Mouse (Mus musculus): ENCODE results near the gene Grb10. TPM values are rescaled to one million over a fixed set of nuclear protein-coding genes. Genes with fewer than 3 reads are reported as not detected.
A peak's percentile ranks its signal among the peaks of the same experiment; 100 is the strongest.

The Grb10 gene
- total and polyA plus RNA-seq, 3 experiments, result 0.30 to 0.33 TPM; not detected in 1

- H3K27me3 ChIP-seq (ENCODE audit: insufficient read depth, low read length), result peaks cover 68% of the 10 kb centered on the region
- no peak for DNase-seq (ENCODE audit: low spot score)
- no peaks in the 10 kb centered on the region for H3K36me3 ChIP-seq (replicated peaks)
- H3K9me3 ChIP-seq (replicated peaks), result no peaks in the 10 kb centered on the region
- TF ChIP-seq GATA1 (IDR thresholded peaks at IDR 0.05; ENCODE audit: borderline replicate concordance, low read length) (no peak), POLR2AphosphoS5 (IDR thresholded peaks at IDR 0.05; ENCODE audit: insufficient replicate concordance, low read depth, low read length) (no peak), CTCF (IDR thresholded peaks at IDR 0.05; ENCODE audit: low read depth, low read length) (no peak), GATA2 (IDR thresholded peaks at IDR 0.05; ENCODE audit: borderline replicate concordance, low read depth, low read length) (no peak), TAL1 (conservative IDR thresholded peaks at IDR 0.05; ENCODE audit: low read depth, low read length) (no peak)
- no peak for ATAC-seq (ENCODE audit: extremely low read depth, insufficient number of reproducible peaks, low FRiP score, poor library complexity, severe bottlenecking)
- peaks cover 10% of the 10 kb centered on the region; the same call in 1 of the 2 replicates for H3K4me1 ChIP-seq (ENCODE audit: insufficient read depth, low read depth, low read length)
- no peak overlapping the region for H3K4me3 ChIP-seq (ENCODE audit: low read depth, low read length)
Measured at GRCm38 (mm10) chr11:11940833-11941681, 97.4 kb downstream of the Grb10 start.

DNA sequence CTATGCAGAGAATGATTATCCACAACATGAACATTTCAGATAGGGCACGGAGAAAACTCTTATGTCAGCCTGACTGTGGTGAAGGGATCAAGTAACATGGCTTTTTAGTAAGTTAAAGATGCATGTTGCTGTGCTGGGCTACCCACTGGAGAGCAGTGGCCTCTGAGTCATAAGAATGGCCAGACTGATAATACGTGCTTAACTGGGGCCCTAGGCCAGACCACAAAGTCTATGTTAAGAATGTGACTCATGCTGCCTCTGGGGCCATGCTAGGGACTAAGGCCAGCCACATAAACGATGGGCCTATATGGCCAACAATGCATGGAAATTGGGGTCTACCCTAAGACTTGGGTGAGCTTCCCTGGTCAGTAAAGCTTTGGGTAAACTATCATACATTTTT lies 98.9 kb downstream of the Grb10 start:
- Histone ChIP-seq H3K36me3 (replicated peaks) (no peaks in the 10 kb centered on the region), H3K4me1 (ENCODE audit: insufficient read depth, low read depth, low read length) (peaks cover 10% of the 10 kb centered on the region; the same call in 1 of the 2 replicates), H3K4me3 (ENCODE audit: low read depth, low read length) (no peak overlapping the region), H3K27me3 (ENCODE audit: insufficient read depth, low read length) (peaks cover 66% of the 10 kb centered on the region), H3K9me3 (replicated peaks) (no peaks in the 10 kb centered on the region)
- DNase-seq (ENCODE audit: low spot score) (no peak), ATAC-seq (ENCODE audit: extremely low read depth, insufficient number of reproducible peaks, low FRiP score, poor library complexity, severe bottlenecking) (peak; percentile 60)
- no peak for TF ChIP-seq TAL1 (conservative IDR thresholded peaks at IDR 0.05; ENCODE audit: low read depth, low read length)
- no peak for TF ChIP-seq POLR2AphosphoS5 (IDR thresholded peaks at IDR 0.05; ENCODE audit: insufficient replicate concordance, low read depth, low read length)
- no peak for TF ChIP-seq GATA1 (IDR thresholded peaks at IDR 0.05; ENCODE audit: borderline replicate concordance, low read length)
- no peak for TF ChIP-seq CTCF (IDR thresholded peaks at IDR 0.05; ENCODE audit: low read depth, low read length)
- no peak for TF ChIP-seq GATA2 (IDR thresholded peaks at IDR 0.05; ENCODE audit: borderline replicate concordance, low read depth, low read length)

GRCm38 (mm10) chr11:11938591-11938990 lies 99.9 kb downstream of the Grb10 start:
- DNase-seq (ENCODE audit: low spot score) (no peak), ATAC-seq (ENCODE audit: extremely low read depth, insufficient number of reproducible peaks, low FRiP score, poor library complexity, severe bottlenecking) (no peak)
- H3K4me3 ChIP-seq (ENCODE audit: low read depth, low read length), result no peak overlapping the region
- H3K27me3 ChIP-seq (ENCODE audit: insufficient read depth, low read length), result peaks cover 67% of the 10 kb centered on the region
- H3K9me3 ChIP-seq (replicated peaks), result no peaks in the 10 kb centered on the region
- peaks cover 13% of the 10 kb centered on the region; the same call in 1 of the 2 replicates for H3K4me1 ChIP-seq (ENCODE audit: insufficient read depth, low read depth, low read length)
- TF ChIP-seq TAL1 (conservative IDR thresholded peaks at IDR 0.05; ENCODE audit: low read depth, low read length), result no peak
- no peak for TF ChIP-seq GATA1 (IDR thresholded peaks at IDR 0.05; ENCODE audit: borderline replicate concordance, low read length)
- TF ChIP-seq CTCF (IDR thresholded peaks at IDR 0.05; ENCODE audit: low read depth, low read length), result no peak
- TF ChIP-seq POLR2AphosphoS5 (IDR thresholded peaks at IDR 0.05; ENCODE audit: insufficient replicate concordance, low read depth, low read length), result no peak
- no peaks in the 10 kb centered on the region for H3K36me3 ChIP-seq (replicated peaks)

DNA sequence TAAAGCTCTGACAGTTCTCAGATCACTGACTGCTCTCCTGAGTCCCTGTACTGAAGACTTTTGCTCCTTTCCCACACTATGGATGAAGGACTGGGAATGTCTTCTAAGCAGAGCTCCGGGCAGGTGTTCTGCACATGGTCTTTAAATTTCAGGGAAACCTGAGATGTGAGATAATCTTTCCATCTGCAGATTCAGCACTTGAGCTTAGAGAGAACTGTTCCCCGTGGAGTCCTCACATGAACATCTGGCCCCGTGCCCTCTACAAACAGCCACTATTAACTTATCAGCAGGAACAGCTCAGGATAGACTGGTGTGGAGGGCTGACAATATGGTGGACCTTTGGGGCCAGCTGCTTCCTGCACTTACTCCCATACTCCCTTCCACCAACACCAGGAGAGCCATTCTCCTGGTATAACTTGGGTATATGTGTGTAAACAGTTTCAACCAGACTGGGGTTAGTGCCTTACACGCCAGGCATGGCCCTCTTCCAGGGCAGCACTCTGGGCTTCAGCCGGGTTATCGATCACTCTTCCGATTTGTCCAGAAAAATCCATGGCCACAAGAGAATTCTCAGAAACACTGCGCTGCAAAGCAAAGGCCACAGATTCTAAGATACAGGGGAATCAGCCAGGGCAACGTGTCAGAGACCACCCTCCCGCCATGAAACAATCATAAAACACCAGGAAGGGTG lies 101.0 kb downstream of the Grb10 start:
- TF ChIP-seq POLR2AphosphoS5 (IDR thresholded peaks at IDR 0.05; ENCODE audit: insufficient replicate concordance, low read depth, low read length) (no peak), TAL1 (conservative IDR thresholded peaks at IDR 0.05; ENCODE audit: low read depth, low read length) (no peak), GATA1 (IDR thresholded peaks at IDR 0.05; ENCODE audit: borderline replicate concordance, low read length) (no peak), GATA2 (IDR thresholded peaks at IDR 0.05; ENCODE audit: borderline replicate concordance, low read depth, low read length) (no peak), CTCF (IDR thresholded peaks at IDR 0.05; ENCODE audit: low read depth, low read length) (no peak)
- Histone ChIP-seq H3K4me3 (ENCODE audit: low read depth, low read length) (no peak overlapping the region), H3K9me3 (replicated peaks) (no peaks in the 10 kb centered on the region), H3K4me1 (ENCODE audit: insufficient read depth, low read depth, low read length) (peaks cover 11% of the 10 kb centered on the region; the same call in 1 of the 2 replicates), H3K27me3 (ENCODE audit: insufficient read depth, low read length) (peaks cover 68% of the 10 kb centered on the region), H3K36me3 (replicated peaks) (no peaks in the 10 kb centered on the region)
- ATAC-seq (ENCODE audit: extremely low read depth, insufficient number of reproducible peaks, low FRiP score, poor library complexity, severe bottlenecking), result no peak
- no peak for DNase-seq (ENCODE audit: low spot score)

- no peaks in the 10 kb centered on the region for H3K9me3 ChIP-seq (replicated peaks)
- H3K4me3 ChIP-seq (ENCODE audit: low read depth, low read length), result no peak overlapping the region
- H3K27me3 ChIP-seq (ENCODE audit: insufficient read depth, low read length), result peaks cover 76% of the 10 kb centered on the region
- no peak for DNase-seq (ENCODE audit: low spot score)
- no peak for TF ChIP-seq POLR2AphosphoS5 (IDR thresholded peaks at IDR 0.05; ENCODE audit: insufficient replicate concordance, low read depth, low read length)
- TF ChIP-seq GATA2 (IDR thresholded peaks at IDR 0.05; ENCODE audit: borderline replicate concordance, low read depth, low read length), result no peak
- TF ChIP-seq GATA1 (IDR thresholded peaks at IDR 0.05; ENCODE audit: borderline replicate concordance, low read length), result no peak
- TF ChIP-seq TAL1 (conservative IDR thresholded peaks at IDR 0.05; ENCODE audit: low read depth, low read length), result no peak
- TF ChIP-seq CTCF (IDR thresholded peaks at IDR 0.05; ENCODE audit: low read depth, low read length), result no peak
- H3K36me3 ChIP-seq (replicated peaks), result no peaks in the 10 kb centered on the region
- ATAC-seq (ENCODE audit: extremely low read depth, insufficient number of reproducible peaks, low FRiP score, poor library complexity, severe bottlenecking), result no peak
- peaks cover 7% of the 10 kb centered on the region; the same call in 1 of the 2 replicates for H3K4me1 ChIP-seq (ENCODE audit: insufficient read depth, low read depth, low read length)
Measured at GRCm38 (mm10) chr11:11934808-11935207, 103.7 kb downstream of the Grb10 start.
